Mouse (Mus musculus): ENCODE results near the gene Spata31d1b. TPM values are rescaled to one million over a fixed set of nuclear protein-coding genes. Genes with fewer than 3 reads are reported as not detected.

Spata31d1b gene
- polyA plus RNA-seq, 1 experiment from 2014 or later, result not detected

DNA sequence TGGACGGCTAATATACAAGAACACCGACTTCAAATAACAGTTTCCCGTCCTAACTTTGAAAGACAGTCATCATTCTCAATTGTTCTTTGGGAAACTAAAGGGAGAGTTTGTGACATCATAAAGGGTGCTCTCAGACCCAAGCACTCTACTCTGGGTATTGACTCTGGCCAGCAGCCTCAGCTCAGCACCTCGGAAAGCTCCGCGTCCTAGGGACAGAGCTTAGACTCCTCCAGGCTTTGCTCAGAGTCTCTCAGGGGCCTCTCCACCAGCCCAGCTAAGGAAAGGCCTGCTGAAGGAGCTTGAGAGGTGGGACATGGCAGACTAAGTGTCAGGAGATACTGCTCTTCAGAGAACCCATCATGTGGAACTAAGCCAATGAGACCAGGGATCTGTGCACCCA is 34.1 kb downstream of the Spata31d1b start:
- Histone ChIP-seq H3K27me3 (ENCODE audit: control insufficient read depth, insufficient read depth, low read length) (no peaks in the 10 kb centered on the region), H3K4me2 (replicated peaks; ENCODE audit: low read depth) (no peak overlapping the region), H3K4me3 (ENCODE audit: low read depth, low read length) (no peak overlapping the region), H3K27ac (replicated peaks) (no peak overlapping the region), H3K36me3 (ENCODE audit: control insufficient read depth, insufficient read depth, low read length) (no peaks in the 10 kb centered on the region), H3K9me3 (ENCODE audit: control insufficient read depth, low read length) (no peaks in the 10 kb centered on the region), H3K9ac (ENCODE audit: low read length) (no peak overlapping the region), H3K4me1 (replicated peaks; ENCODE audit: control insufficient read depth, insufficient read depth) (no peaks in the 10 kb centered on the region)
- DNase-seq (ENCODE audit: low spot score) (no peak), ATAC-seq (ENCODE audit: low FRiP score, low TSS enrichment) (peak; percentile 48; the same call in 1 of the 2 replicates)
- TF ChIP-seq CTCF (IDR thresholded peaks at IDR 0.05; ENCODE audit: low read depth) (no peak), EP300 (optimal IDR thresholded peaks at IDR 0.05) (no peak)
- WGBS, result 67% methylated on average over 5 of the region's 6 CpGs

DNA sequence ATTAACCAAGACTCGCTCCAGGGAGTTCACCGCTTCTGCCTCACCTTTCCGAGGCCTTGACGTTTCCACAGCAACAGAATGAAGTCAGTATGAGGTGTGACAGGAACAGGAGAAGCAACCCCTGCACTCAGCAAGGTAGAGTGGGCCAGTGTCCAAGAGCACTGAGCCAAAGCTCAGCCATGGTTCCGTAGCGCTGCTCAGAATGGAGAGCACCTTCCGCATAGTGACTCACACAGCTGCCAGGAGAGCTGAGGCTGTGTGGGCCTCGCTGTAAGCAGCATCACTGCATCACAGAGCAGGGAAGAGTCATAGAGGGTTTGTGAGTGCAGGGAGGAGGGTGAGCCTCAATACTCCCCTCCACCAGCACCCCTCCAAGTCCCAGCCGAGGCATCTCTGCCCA is 34.6 kb downstream of the Spata31d1b start, which contains the start of gene 1700014D04Rik:
Gene 1700014D04Rik (minus strand): TSS at position 42 of the 400 bp plus-strand sequence.
- TF ChIP-seq CTCF (IDR thresholded peaks at IDR 0.05; ENCODE audit: low read depth) (no peak), EP300 (optimal IDR thresholded peaks at IDR 0.05) (no peak)
- ATAC-seq (ENCODE audit: low FRiP score, low TSS enrichment) (no peak; the same call in 1 of the 2 replicates), DNase-seq (ENCODE audit: low spot score) (no peak)
- Histone ChIP-seq H3K36me3 (ENCODE audit: control insufficient read depth, insufficient read depth, low read length) (no peaks in the 10 kb centered on the region), H3K9me3 (ENCODE audit: control insufficient read depth, low read length) (no peaks in the 10 kb centered on the region), H3K4me2 (replicated peaks; ENCODE audit: low read depth) (no peak within 1 kb of the TSS), H3K27ac (replicated peaks) (no peak within 1 kb of the TSS), H3K4me1 (replicated peaks; ENCODE audit: control insufficient read depth, insufficient read depth) (no peaks in the 10 kb centered on the region), H3K4me3 (ENCODE audit: low read depth, low read length) (no peak within 1 kb of the TSS), H3K9ac (ENCODE audit: low read length) (no peak within 1 kb of the TSS), H3K27me3 (ENCODE audit: control insufficient read depth, insufficient read depth, low read length) (no peaks in the 10 kb centered on the region)
- WGBS, result 74% methylated on average over 9 of the region's 9 CpGs

DNA sequence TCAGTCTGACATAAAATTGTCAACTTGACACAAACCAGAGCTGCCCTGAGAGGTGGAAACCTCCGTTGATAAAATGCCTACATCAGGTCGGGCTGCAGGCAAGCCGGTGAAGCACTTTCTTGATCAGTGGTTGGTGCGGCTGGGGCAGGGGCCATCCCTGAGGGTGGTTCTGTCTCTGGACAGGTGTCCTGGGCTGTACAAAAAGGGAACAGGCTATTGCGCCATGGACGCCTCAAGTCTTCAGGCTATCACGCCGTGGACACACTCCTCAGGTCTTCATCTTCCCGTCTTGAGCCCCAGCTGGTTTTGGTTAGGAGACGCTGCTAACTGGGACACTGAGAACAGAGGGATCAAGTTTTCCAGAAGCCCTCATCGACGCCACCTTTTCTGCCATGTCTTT is 38.2 kb downstream of the Spata31d1b start:
- H3K27me3 ChIP-seq (ENCODE audit: control insufficient read depth, insufficient read depth, low read length), result no peaks in the 10 kb centered on the region
- H3K4me1 ChIP-seq (replicated peaks; ENCODE audit: control insufficient read depth, insufficient read depth), result no peaks in the 10 kb centered on the region
- no peak for TF ChIP-seq CTCF (IDR thresholded peaks at IDR 0.05; ENCODE audit: low read depth)
- no peak for TF ChIP-seq EP300 (optimal IDR thresholded peaks at IDR 0.05)
- no peak for ATAC-seq (ENCODE audit: low FRiP score, low TSS enrichment)
- H3K4me3 ChIP-seq (ENCODE audit: low read depth, low read length), result no peak overlapping the region
- H3K9me3 ChIP-seq (ENCODE audit: control insufficient read depth, low read length), result no peaks in the 10 kb centered on the region
- no peak overlapping the region for H3K9ac ChIP-seq (ENCODE audit: low read length)
- no peak for DNase-seq (ENCODE audit: low spot score)
- H3K4me2 ChIP-seq (replicated peaks; ENCODE audit: low read depth), result no peak overlapping the region
- peaks cover 7% of the 10 kb centered on the region; the same call in 1 of the 2 replicates for H3K36me3 ChIP-seq (ENCODE audit: control insufficient read depth, insufficient read depth, low read length)
- H3K27ac ChIP-seq (replicated peaks), result no peak overlapping the region
- 77% methylated on average over 12 of the region's 12 CpGs for WGBS

DNA sequence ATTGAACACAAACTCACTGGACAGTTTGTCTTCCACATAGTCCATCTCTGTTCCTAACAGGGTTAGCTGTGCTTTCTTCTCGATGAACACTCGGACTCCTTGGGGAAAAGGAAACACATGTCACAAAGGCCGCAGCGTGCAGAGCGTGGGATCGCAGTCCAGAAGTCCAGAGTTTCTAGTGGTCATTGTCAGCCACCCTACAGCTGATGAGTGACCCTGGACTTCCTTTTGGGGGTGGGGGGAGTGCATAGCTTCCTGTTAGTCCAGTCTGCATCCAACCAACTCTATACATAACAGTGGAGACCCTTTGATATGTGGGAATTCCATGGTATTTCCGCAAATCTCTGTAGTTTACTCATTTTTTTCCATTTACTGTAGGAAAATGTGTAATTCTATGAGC is 44.8 kb downstream of the Spata31d1b start:
- Histone ChIP-seq H3K4me2 (replicated peaks; ENCODE audit: low read depth) (no peak overlapping the region), H3K27me3 (ENCODE audit: control insufficient read depth, insufficient read depth, low read length) (no peaks in the 10 kb centered on the region), H3K9ac (ENCODE audit: low read length) (no peak overlapping the region), H3K36me3 (ENCODE audit: control insufficient read depth, insufficient read depth, low read length) (peaks cover 18% of the 10 kb centered on the region; the same call in 1 of the 2 replicates), H3K27ac (replicated peaks) (no peak overlapping the region), H3K4me1 (replicated peaks; ENCODE audit: control insufficient read depth, insufficient read depth) (no peaks in the 10 kb centered on the region), H3K4me3 (ENCODE audit: low read depth, low read length) (no peak overlapping the region), H3K9me3 (ENCODE audit: control insufficient read depth, low read length) (no peaks in the 10 kb centered on the region)
- ATAC-seq (ENCODE audit: low FRiP score, low TSS enrichment) (no peak), DNase-seq (ENCODE audit: low spot score) (no peak)
- TF ChIP-seq EP300 (optimal IDR thresholded peaks at IDR 0.05) (no peak), CTCF (IDR thresholded peaks at IDR 0.05; ENCODE audit: low read depth) (no peak)
- 91% methylated on average over 7 of the region's 7 CpGs for WGBS

DNA sequence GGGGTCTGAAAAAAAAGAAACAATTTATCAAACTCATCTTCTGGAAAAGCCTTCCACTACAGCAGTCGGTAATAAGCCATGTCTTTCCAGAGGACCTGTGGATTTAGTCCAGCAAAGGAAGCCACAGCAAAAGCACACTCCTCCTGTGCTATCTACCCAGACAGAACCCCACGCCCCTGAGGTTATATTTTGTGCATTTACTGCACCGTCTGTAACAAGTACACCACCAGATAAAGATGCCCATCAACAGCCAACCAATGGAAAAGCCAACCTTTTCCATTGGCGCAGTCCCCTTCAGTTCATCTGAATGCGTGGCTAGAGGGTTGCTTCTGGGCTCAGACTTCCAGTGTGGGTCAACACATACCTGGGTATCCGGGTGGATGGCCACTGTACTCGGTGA is 50.7 kb downstream of the Spata31d1b start:
- WGBS, result 85% methylated on average over 7 of the region's 7 CpGs

DNA sequence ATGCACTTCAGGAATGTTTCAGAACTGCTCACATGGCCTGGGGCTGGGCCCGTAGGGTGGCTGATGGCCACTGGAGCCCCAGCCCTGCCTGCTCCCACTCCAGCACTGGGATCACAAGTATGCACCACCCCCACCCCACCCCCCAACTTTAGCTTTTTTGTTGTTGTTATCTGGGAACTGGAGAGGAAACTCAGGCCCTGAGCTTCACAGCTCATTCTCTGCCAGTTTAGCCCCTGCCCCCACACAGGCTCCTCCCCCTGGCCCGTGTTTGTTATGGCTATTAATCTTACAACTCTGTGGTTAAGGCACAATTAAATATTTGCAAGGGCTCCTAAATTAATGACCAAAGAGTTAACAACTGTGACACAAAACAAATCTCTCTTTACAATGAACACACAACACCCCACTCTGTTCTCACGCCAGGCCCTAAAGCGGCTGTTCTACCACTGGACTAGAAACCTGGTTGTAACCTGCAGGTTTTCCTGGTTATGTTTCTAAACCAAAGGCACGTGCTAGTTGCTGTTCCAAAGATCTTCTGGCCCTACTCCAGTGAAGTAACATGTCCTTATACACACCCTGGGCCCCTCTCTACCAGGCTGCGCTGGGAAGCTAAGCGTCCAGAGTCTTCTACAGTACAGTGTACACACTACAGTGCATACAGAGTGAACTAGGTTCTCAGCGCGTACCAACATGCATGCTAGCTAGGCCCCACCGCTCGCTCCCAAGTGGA is 54.9 kb downstream of the Spata31d1b start:
- Histone ChIP-seq H3K36me3 (ENCODE audit: control insufficient read depth, insufficient read depth, low read length) (peaks cover 3% of the 10 kb centered on the region; the same call in 1 of the 2 replicates), H3K9ac (ENCODE audit: low read length) (0 out of 2 replicates have a peak overlapping the region, but pooled peaks have one; percentile 35), H3K4me2 (replicated peaks; ENCODE audit: low read depth) (peak overlapping the region; percentile 38), H3K27ac (replicated peaks) (peak overlapping the region; percentile 71; the same call in 1 of the 2 replicates), H3K4me1 (replicated peaks; ENCODE audit: control insufficient read depth, insufficient read depth) (peaks cover 6% of the 10 kb centered on the region), H3K9me3 (ENCODE audit: control insufficient read depth, low read length) (no peaks in the 10 kb centered on the region), H3K27me3 (ENCODE audit: control insufficient read depth, insufficient read depth, low read length) (no peaks in the 10 kb centered on the region), H3K4me3 (ENCODE audit: low read depth, low read length) (peak overlapping the region; percentile 2; the same call in 1 of the 2 replicates)
- no peak for TF ChIP-seq CTCF (IDR thresholded peaks at IDR 0.05; ENCODE audit: low read depth)
- TF ChIP-seq EP300 (optimal IDR thresholded peaks at IDR 0.05), result no peak
- ATAC-seq (ENCODE audit: low FRiP score, low TSS enrichment) (peak; percentile 25; the same call in 1 of the 2 replicates), DNase-seq (ENCODE audit: low spot score) (peak; percentile 70)
- 36% methylated on average over 11 of the region's 11 CpGs for WGBS

More for the DNA sequence above, 50.7 kb downstream of the Spata31d1b start:
- H3K9me3 ChIP-seq (ENCODE audit: control insufficient read depth, low read length), result no peaks in the 10 kb centered on the region
- no peak overlapping the region for H3K9ac ChIP-seq (ENCODE audit: low read length)
- ATAC-seq (ENCODE audit: low FRiP score, low TSS enrichment) (no peak), DNase-seq (ENCODE audit: low spot score) (no peak)
- H3K4me3 ChIP-seq (ENCODE audit: low read depth, low read length), result no peak overlapping the region
- TF ChIP-seq CTCF (IDR thresholded peaks at IDR 0.05; ENCODE audit: low read depth) (no peak), EP300 (optimal IDR thresholded peaks at IDR 0.05) (no peak)
- peaks cover 8% of the 10 kb centered on the region; the same call in 1 of the 2 replicates for H3K36me3 ChIP-seq (ENCODE audit: control insufficient read depth, insufficient read depth, low read length)
- H3K27me3 ChIP-seq (ENCODE audit: control insufficient read depth, insufficient read depth, low read length), result no peaks in the 10 kb centered on the region
- H3K4me1 ChIP-seq (replicated peaks; ENCODE audit: control insufficient read depth, insufficient read depth), result peaks cover 6% of the 10 kb centered on the region
- no peak overlapping the region for H3K4me2 ChIP-seq (replicated peaks; ENCODE audit: low read depth)
- H3K27ac ChIP-seq (replicated peaks), result no peak overlapping the region

All from stomach, postnatal 0 days (tissue).